Mouse (Mus musculus) embryonic facial prominence, embryonic 11.5 days (tissue): Measurements from ENCODE around the gene Atp13a2. TPM values are rescaled to one million over a fixed set of nuclear protein-coding genes. Genes with fewer than 3 reads are reported as not detected.
A peak's percentile ranks its signal among the peaks of the same experiment; 100 is the strongest.

Experiments used
- ATAC-seq: fragments of 200-750 bp; cut with Nextera tagmentation; replicated peaks from 2 replicates; pipeline ENCODE4 v1.8.0; 2017; ENCODE audit warnings: low read depth; ENCODE audit not compliant: insufficient number of reproducible peaks, low FRiP score, low TSS enrichment
- DNase-seq: peaks from one replicate; pipeline ENCODE4 v3.0.0-alpha.2; 2015; ENCODE audit warnings: low spot score
- H3K27ac ChIP-seq: fragments of 300-500 bp; sonication (generic); replicated peaks from 2 replicates; pipeline ENCODE4 v1.5.1; 2014; ENCODE audit warnings: mild to moderate bottlenecking, low read depth, low read length, control low read depth
- H3K27me3 ChIP-seq: fragments of 300-500 bp; sonication (generic); 2 replicates; pipeline ENCODE4 v1.6.1; 2014; ENCODE audit warnings: mild to moderate bottlenecking, low read length, moderate library complexity, mixed read lengths; ENCODE audit not compliant: control insufficient read depth, insufficient read depth
- H3K36me3 ChIP-seq: fragments of 300-500 bp; sonication (generic); replicated peaks from 2 replicates; pipeline ENCODE4 v1.6.1; 2014; ENCODE audit warnings: low read depth, mild to moderate bottlenecking, low read length, moderate library complexity, mixed read lengths; ENCODE audit not compliant: control insufficient read depth, insufficient read depth
- H3K4me1 ChIP-seq: fragments of 300-500 bp; sonication (generic); 2 replicates; pipeline ENCODE4 v1.6.1; 2014; ENCODE audit warnings: low read length, mixed read lengths; ENCODE audit not compliant: control insufficient read depth, insufficient read depth
- H3K4me2 ChIP-seq: fragments of 300-500 bp; sonication (generic); 2 replicates; pipeline ENCODE4 v1.6.1; 2014; ENCODE audit warnings: low read depth, mild to moderate bottlenecking, control low read depth, low read length, moderate library complexity
- H3K4me3 ChIP-seq: fragments of 300-500 bp; sonication (generic); 2 replicates; pipeline ENCODE4 v1.5.1; 2014; ENCODE audit warnings: low read depth, low read length, control low read depth
- H3K9ac ChIP-seq: fragments of 300-500 bp; sonication (generic); replicated peaks from 2 replicates; pipeline ENCODE4 v1.6.1; 2014; ENCODE audit warnings: mild to moderate bottlenecking, control low read depth, low read length
- H3K9me3 ChIP-seq: fragments of 300-500 bp; sonication (generic); replicated peaks from 2 replicates; pipeline ENCODE4 v1.6.1; 2016; ENCODE audit warnings: mild to moderate bottlenecking, low read length, inconsistent platforms, mixed read lengths; ENCODE audit not compliant: control insufficient read depth
- WGBS: fragments of 180-500 bp; shearing (Covaris S2); extraction: QIAGEN DNeasy Blood & Tissue Kit; methylation state at CpG from one replicate; pipeline ENCODE4 v1.1.7; 2014; 5-methylcytosine and 5-hydroxymethylcytosine counted together
- polyA plus RNA-seq: library from polyadenylated mRNA; unstranded; fragments of >200 nt; fragmentation: Nextera tagmentation; extraction: Ambion mirVana; gene quantifications from 2 replicates; pipeline ENCODE4 v1.2.1, GENCODE M21; 2014

The Atp13a2 gene
- polyA plus RNA-seq, 1 experiment from 2014 or later, result 19.8 TPM

DNA sequence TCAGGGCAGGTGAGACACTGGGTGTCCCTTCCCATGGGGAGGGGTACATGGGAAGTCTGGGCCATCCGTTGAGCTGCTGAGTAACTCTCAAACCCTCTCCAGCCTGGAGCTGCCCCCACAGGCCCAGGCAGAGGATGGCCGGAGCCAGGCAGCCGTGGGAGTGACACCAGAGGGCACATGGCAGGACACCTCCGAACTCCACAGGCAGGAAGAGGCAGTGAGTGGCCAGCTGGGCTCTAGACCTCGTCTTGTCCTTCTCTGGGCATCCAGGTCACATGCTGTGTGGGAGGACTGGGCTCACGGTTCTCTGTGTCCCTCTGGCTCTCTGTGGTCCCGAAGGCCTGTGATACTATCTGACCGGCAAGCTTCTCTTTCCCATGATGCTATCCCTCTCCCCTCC lies 7.2 kb downstream of the Atp13a2 start:
- Histone ChIP-seq H3K4me3 (no peak overlapping the region), H3K9me3 (no peaks in the 10 kb centered on the region), H3K4me2 (no peak overlapping the region), H3K27me3 (no peaks in the 10 kb centered on the region), H3K36me3 (peaks cover 13% of the 10 kb centered on the region), H3K4me1 (no peaks in the 10 kb centered on the region), H3K27ac (no peak overlapping the region), H3K9ac (no peak overlapping the region)
- no peak for ATAC-seq
- 85% methylated on average over 8 of the region's 8 CpGs for WGBS
- no peak for DNase-seq

DNA sequence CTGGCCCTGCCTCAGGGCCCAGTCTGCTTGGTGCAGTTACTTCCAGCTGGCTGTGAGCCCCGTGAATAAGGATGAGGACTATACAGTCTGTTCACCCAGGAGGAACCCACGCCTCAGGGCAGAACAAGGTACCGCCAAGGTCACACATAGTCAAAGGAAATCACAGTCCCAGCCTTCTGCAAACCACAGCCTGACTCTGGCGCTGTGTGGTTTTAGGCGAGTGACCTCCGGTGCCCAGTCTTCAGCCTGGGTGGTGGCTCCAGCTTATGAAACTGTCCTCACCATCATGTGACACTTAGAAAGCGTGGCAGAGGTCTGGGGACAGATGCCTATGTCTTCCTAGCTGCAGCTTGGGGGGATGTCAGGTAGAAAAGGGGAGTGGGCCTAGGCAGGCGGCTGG lies 9.1 kb downstream of the Atp13a2 start:
- DNase-seq (no peak), ATAC-seq (no peak)
- no peak overlapping the region for H3K4me3 ChIP-seq
- no peaks in the 10 kb centered on the region for H3K4me1 ChIP-seq
- 86% methylated on average over 8 of the region's 8 CpGs for WGBS
- no peak overlapping the region for H3K27ac ChIP-seq
- H3K9me3 ChIP-seq, result no peaks in the 10 kb centered on the region
- peaks cover 15% of the 10 kb centered on the region for H3K36me3 ChIP-seq
- no peak overlapping the region for H3K4me2 ChIP-seq
- H3K9ac ChIP-seq, result no peak overlapping the region
- no peaks in the 10 kb centered on the region for H3K27me3 ChIP-seq

- Histone ChIP-seq H3K4me1 (no peaks in the 10 kb centered on the region), H3K27me3 (no peaks in the 10 kb centered on the region), H3K4me2 (no peak overlapping the region), H3K36me3 (peaks cover 15% of the 10 kb centered on the region), H3K4me3 (no peak overlapping the region), H3K27ac (no peak overlapping the region), H3K9ac (no peak overlapping the region), H3K9me3 (no peaks in the 10 kb centered on the region)
- no peak for ATAC-seq
- WGBS, result 94% methylated on average over 9 of the region's 9 CpGs
- no peak for DNase-seq
Observed at GRCm38 (mm10) chr4:140996812-140997211, 10.1 kb downstream of the Atp13a2 start.

- no peaks in the 10 kb centered on the region for H3K9me3 ChIP-seq
- H3K9ac ChIP-seq, result no peak overlapping the region
- 77% methylated on average over 12 of the region's 13 CpGs for WGBS
- H3K4me3 ChIP-seq, result no peak overlapping the region
- H3K36me3 ChIP-seq, result peaks cover 7% of the 10 kb centered on the region
- H3K4me2 ChIP-seq, result no peak overlapping the region
- no peaks in the 10 kb centered on the region for H3K27me3 ChIP-seq
- no peaks in the 10 kb centered on the region for H3K4me1 ChIP-seq
- H3K27ac ChIP-seq, result no peak overlapping the region
- no peak for ATAC-seq
- no peak for DNase-seq
Observed at GRCm38 (mm10) chr4:141005983-141006382, 19.3 kb downstream of the Atp13a2 start.

- peaks cover 9% of the 10 kb centered on the region for H3K36me3 ChIP-seq
- 87% methylated on average over 8 of the region's 8 CpGs for WGBS
- peaks cover 4% of the 10 kb centered on the region for H3K4me1 ChIP-seq
- H3K4me3 ChIP-seq, result no peak overlapping the region
- DNase-seq (no peak), ATAC-seq (no peak)
- H3K27ac ChIP-seq, result no peak overlapping the region
- H3K27me3 ChIP-seq, result no peaks in the 10 kb centered on the region
- no peaks in the 10 kb centered on the region for H3K9me3 ChIP-seq
- H3K9ac ChIP-seq, result no peak overlapping the region
- H3K4me2 ChIP-seq, result no peak overlapping the region
Observed at GRCm38 (mm10) chr4:141008028-141008427, 21.4 kb downstream of the Atp13a2 start.

- Histone ChIP-seq H3K4me2 (peak within 1 kb of the TSS; percentile 73), H3K9me3 (no peaks in the 10 kb centered on the region), H3K4me1 (peaks cover 4% of the 10 kb centered on the region), H3K27ac (peak within 1 kb of the TSS; percentile 95), H3K4me3 (peak within 1 kb of the TSS; percentile 80), H3K27me3 (no peaks in the 10 kb centered on the region), H3K9ac (peak within 1 kb of the TSS; percentile 95), H3K36me3 (peaks cover 17% of the 10 kb centered on the region)
- ATAC-seq, result no peak
- 10% methylated on average over 7 of the region's 7 CpGs for WGBS
- no peak for DNase-seq
Observed at GRCm38 (mm10) chr4:141010118-141010517, 23.4 kb downstream of the Atp13a2 start, which contains the start of gene Mfap2. Gene Mfap2 (plus strand): TSS chr4:141010418.

DNA sequence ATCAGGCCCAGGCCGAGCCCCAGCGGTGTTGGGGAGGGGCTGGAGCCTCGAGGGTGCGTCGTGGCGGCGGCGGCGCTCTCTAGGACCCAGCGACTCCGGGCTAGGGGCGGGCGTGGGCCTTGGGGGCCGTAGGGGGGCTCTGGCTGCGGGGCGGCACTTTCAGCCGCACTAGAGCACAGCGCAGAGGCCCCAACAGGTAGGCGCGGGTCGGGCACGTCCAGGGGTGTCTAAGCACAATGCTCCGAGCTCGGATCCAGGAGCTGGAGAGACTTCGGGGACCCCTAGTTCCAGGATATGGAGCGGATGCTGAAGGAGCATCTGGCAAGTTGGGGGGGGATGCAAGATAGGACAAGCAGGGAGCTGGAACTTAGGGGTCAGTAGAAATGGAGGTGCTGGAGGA lies 23.9 kb downstream of the Atp13a2 start:
- H3K9me3 ChIP-seq, result no peaks in the 10 kb centered on the region
- peak overlapping the region; percentile 95 for H3K27ac ChIP-seq
- peaks cover 18% of the 10 kb centered on the region for H3K36me3 ChIP-seq
- no peaks in the 10 kb centered on the region for H3K27me3 ChIP-seq
- DNase-seq (peak; percentile 89), ATAC-seq (peak; percentile 79)
- peak overlapping the region; percentile 73 for H3K4me2 ChIP-seq
- H3K4me3 ChIP-seq, result peak overlapping the region; percentile 80
- H3K9ac ChIP-seq, result peak overlapping the region; percentile 95
- under 1% methylated on average over 26 of the region's 26 CpGs for WGBS
- peaks cover 4% of the 10 kb centered on the region for H3K4me1 ChIP-seq

- peak overlapping the region; percentile 80 for H3K4me3 ChIP-seq
- H3K27me3 ChIP-seq, result no peaks in the 10 kb centered on the region
- DNase-seq (peak; percentile 85), ATAC-seq (peak; percentile 36)
- 0% methylated on average over 17 of the region's 17 CpGs for WGBS
- no peaks in the 10 kb centered on the region for H3K9me3 ChIP-seq
- H3K36me3 ChIP-seq, result peaks cover 22% of the 10 kb centered on the region
- peak overlapping the region; percentile 95 for H3K27ac ChIP-seq
- peaks cover 4% of the 10 kb centered on the region for H3K4me1 ChIP-seq
- H3K9ac ChIP-seq, result peak overlapping the region; percentile 95
- H3K4me2 ChIP-seq, result peak overlapping the region; percentile 73
Observed at GRCm38 (mm10) chr4:141010941-141011429, 24.3 kb downstream of the Atp13a2 start.
